Mouse (Mus musculus): ENCODE data around the gene Espnl.

DNA sequence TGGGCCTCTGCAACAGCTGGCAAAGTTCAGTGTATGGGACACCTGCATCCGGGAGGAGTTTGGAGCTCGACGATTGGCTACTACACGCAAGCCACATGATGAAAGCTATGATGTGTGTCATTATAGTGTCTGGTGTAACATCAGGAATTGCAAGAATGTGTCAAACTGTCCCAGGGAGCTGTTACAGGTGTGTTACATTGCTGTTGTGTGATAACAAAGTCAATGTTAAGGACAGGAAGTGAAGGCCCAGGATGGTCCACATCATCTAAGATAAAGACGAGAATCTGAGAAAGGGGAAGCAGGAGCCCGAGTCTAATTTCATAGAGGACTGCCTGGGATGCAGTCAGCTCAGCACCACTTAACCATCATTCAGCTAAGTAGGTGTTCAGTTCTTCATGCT is 26.3 kb upstream of the Espnl start:
- TF ChIP-seq CTCF (IDR thresholded peaks at IDR 0.05; ENCODE audit: low read depth) (no peak), EP300 (IDR thresholded peaks at IDR 0.05; ENCODE audit: low read depth) (no peak)
